Mouse (Mus musculus) CH12.LX (cell line): Measurements from ENCODE around the gene Pdcd1lg2. TPM values are rescaled to one million over a fixed set of nuclear protein-coding genes. Genes with fewer than 3 reads are reported as not detected.

Experiments
- DNase-seq: peaks from one replicate; pipeline ENCODE4 v3.0.0-alpha.2; 2013; ENCODE audit errors: extremely low read depth
- H3K27ac ChIP-seq: 2 replicates; pipeline ENCODE4 v1.5.1; 2012; ENCODE audit warnings: low read depth, mild to moderate bottlenecking, control low read depth, moderate library complexity; ENCODE audit not compliant: insufficient read depth
- H3K27me3 ChIP-seq: replicated peaks from 2 replicates; pipeline ENCODE3; 2012; ENCODE audit warnings: inconsistent platforms
- H3K36me3 ChIP-seq, 2 experiments: replicated peaks in 1 of 2; 2 replicates each; pipeline versions ENCODE3 to v1.6.1; 2012; ENCODE audit warnings: inconsistent platforms in 1 of 2, low read length in 1 of 2, mild to moderate bottlenecking in 1 of 2, mixed read lengths in 1 of 2, moderate library complexity in 1 of 2; ENCODE audit not compliant: control insufficient read depth in 1 of 2, insufficient read depth in 1 of 2
- H3K4me1 ChIP-seq, 2 experiments: 2 replicates each; pipeline ENCODE4 v1.6.1; 2012; ENCODE audit warnings: inconsistent platforms in 1 of 2, moderate library complexity in 1 of 2; ENCODE audit not compliant: insufficient read depth in 2 of 2, control insufficient read depth in 1 of 2
- H3K4me2 ChIP-seq: 2 replicates; pipeline ENCODE4 v1.6.1; 2012; ENCODE audit warnings: low read depth, mild to moderate bottlenecking, control low read depth; ENCODE audit not compliant: poor library complexity, insufficient read depth, severe bottlenecking
- H3K4me3 ChIP-seq, 3 experiments: fragments of 150-350 bp in 1 of 3; sonication (generic) in 1 of 3; replicated peaks in 1 of 3; 2 replicates each; pipeline versions ENCODE3 to v1.5.1; 2011 to 2012; ENCODE audit warnings: low read depth in 2 of 3, low read length in 2 of 3, mild to moderate bottlenecking in 2 of 3, moderate library complexity in 2 of 3, control low read depth in 1 of 3, improper control_type of control experiment in 1 of 3, inconsistent platforms in 1 of 3, mixed read lengths in 1 of 3; ENCODE audit not compliant: poor library complexity in 1 of 3
- H3K79me2 ChIP-seq: replicated peaks from 2 replicates; pipeline ENCODE4 v1.6.1; 2012; ENCODE audit warnings: mild to moderate bottlenecking, moderate library complexity; ENCODE audit not compliant: control insufficient read depth, poor library complexity, insufficient read depth, severe bottlenecking; ENCODE audit errors: extremely low read depth
- H3K9ac ChIP-seq: 2 replicates; pipeline ENCODE4 v1.6.1; 2012; ENCODE audit warnings: low read depth, mild to moderate bottlenecking, control low read depth, moderate library complexity; ENCODE audit not compliant: insufficient read depth
- H3K9me3 ChIP-seq: replicated peaks from 2 replicates; pipeline ENCODE3; 2012; ENCODE audit warnings: low read length, inconsistent platforms, mixed read lengths
- E2F4 ChIP-seq: IDR thresholded peaks from 2 replicates; pipeline ENCODE4 v1.6.1; 2011; ENCODE audit warnings: low read depth, low read length, improper control_type of control experiment; ENCODE audit not compliant: insufficient replicate concordance
- HCFC1 ChIP-seq: IDR thresholded peaks from 2 replicates; pipeline ENCODE4 v1.6.1; 2012; ENCODE audit warnings: low read depth, mild to moderate bottlenecking, inconsistent platforms, low read length, improper control_type of control experiment
- NRF1 ChIP-seq: IDR thresholded peaks from 2 replicates; pipeline ENCODE4 v1.6.1; 2014; ENCODE audit warnings: low read depth, mild to moderate bottlenecking, inconsistent platforms, low read length, improper control_type of control experiment, moderate library complexity
- POLR2A ChIP-seq: IDR thresholded peaks from 2 replicates; pipeline ENCODE4 v1.6.1; 2011; ENCODE audit warnings: low read depth, mild to moderate bottlenecking, improper control_type of control experiment, low read length
- POLR2AphosphoS2 ChIP-seq: IDR thresholded peaks from 2 replicates; pipeline ENCODE4 v1.6.1; 2011; ENCODE audit warnings: low read depth, low read length, improper control_type of control experiment
- RAD21 ChIP-seq: IDR thresholded peaks from 2 replicates; pipeline ENCODE4 v1.6.1; 2011; ENCODE audit warnings: low read depth, mild to moderate bottlenecking, low read length, improper control_type of control experiment, moderate library complexity
- UBTF ChIP-seq: IDR thresholded peaks from 2 replicates; pipeline ENCODE4 v1.6.1; 2012; ENCODE audit warnings: low read depth, mild to moderate bottlenecking, inconsistent platforms, low read length, improper control_type of control experiment, moderate library complexity
- dilution Hi-C: fragments of 300-500 bp; cut with MboI; formaldehyde crosslinking; loops from 2 replicates; pipeline ENCODE4 v1.14.3; 2020; ENCODE audit warnings: low sequenced_read_pairs; ENCODE audit not compliant: extremely low pct_unique_long_range_greater_than_20kb, extremely low pct_ligation_motif_present
- in situ Hi-C: fragments of 300-500 bp; cut with MboI; formaldehyde crosslinking; loops from 3 replicates; pipeline ENCODE4 v1.14.3; 2019; ENCODE audit warnings: low sequenced_read_pairs, low pct_ligation_motif_present, low pct_unique_long_range_greater_than_20kb, mixed read lengths
- polyA plus RNA-seq: library from polyadenylated mRNA; unstranded; fragments of >175 nt; gene quantifications from 2 replicates; pipeline ENCODE4 v1.2.1, GENCODE M21; 2012; ENCODE audit warnings: low read depth; ENCODE audit not compliant: insufficient read length
- total RNA-seq, 2 experiments: library from RNA; depleted of rRNA; stranded (reverse); fragments of 300-350 nt in 1 of 2; fragments of >200 nt in 1 of 2; gene quantifications; 2 replicates each; pipeline ENCODE4 v1.2.3; 2012 to 2014

Gene Pdcd1lg2
- total and polyA plus RNA-seq, 3 experiments: 1.4 to 5.5 (median 1.7) TPM

DNA sequence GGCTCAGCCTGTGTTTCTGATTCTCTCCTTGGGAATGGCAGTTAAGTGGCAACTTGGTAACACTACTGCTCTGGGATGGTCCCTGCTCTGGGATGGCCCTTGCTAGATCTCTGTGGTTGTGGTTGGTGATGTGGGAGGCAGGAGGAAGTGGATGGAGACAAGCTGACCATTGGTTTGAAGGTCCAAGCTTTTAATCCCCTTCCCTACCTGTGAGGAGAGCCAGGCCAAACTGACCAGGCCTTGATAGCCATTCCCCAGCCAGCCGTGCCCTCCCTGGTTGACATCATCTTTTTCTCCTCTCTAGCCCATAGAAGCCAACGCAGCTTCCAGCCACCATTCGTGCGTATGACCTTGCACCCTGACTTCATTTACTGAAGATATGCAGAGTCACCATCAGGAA, 8.1 kb upstream of the Pdcd1lg2 start:
- Histone ChIP-seq H3K9me3 (peaks cover 6% of the 10 kb centered on the region), H3K4me3 (no peak overlapping the region), H3K79me2 (no peaks in the 10 kb centered on the region), H3K9ac (no peak overlapping the region), H3K4me2 (no peak overlapping the region), H3K36me3 (no peaks in the 10 kb centered on the region), H3K4me1 (peaks cover 2 to 23% of the 10 kb centered on the region in 2 experiments; a peak in 2 of 4 replicates), H3K27me3 (no peaks in the 10 kb centered on the region), H3K27ac (no peak overlapping the region)
- dilution Hi-C loops: no loop called here
- in situ Hi-C loops: no loop called here
- DNase-seq: no peak
- no peak for TF ChIP-seq NRF1
- TF ChIP-seq POLR2A: no peak

DNA sequence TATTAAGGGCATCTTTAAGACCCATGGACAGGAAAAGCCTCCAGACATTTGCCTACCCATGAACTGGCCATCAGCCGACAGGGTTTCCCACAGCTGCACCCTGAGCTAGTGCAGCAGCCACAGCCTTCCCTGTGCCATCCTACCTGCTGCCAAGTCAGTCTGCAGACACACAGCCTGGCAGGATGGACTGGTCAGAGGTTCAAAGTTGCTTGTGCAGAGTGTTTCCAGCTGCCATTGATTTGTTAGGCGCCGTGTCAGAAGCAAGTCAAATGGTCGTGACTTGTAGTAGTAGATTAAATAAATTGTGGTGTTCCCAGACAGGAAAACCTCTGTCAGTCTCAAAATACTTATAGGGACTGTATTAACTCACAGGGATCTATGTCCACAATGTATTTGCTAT, 7.5 kb upstream of the Pdcd1lg2 start:
- Histone ChIP-seq H3K79me2 (no peaks in the 10 kb centered on the region), H3K4me1 (peaks cover 2 to 23% of the 10 kb centered on the region in 2 experiments; a peak in 2 of 4 replicates), H3K27me3 (no peaks in the 10 kb centered on the region), H3K9ac (no peak overlapping the region), H3K9me3 (peaks cover 6% of the 10 kb centered on the region), H3K4me2 (no peak overlapping the region), H3K36me3 (no peaks in the 10 kb centered on the region), H3K27ac (no peak overlapping the region), H3K4me3 (no peak overlapping the region)
- TF ChIP-seq HCFC1: no peak
- TF ChIP-seq RAD21: no peak
- TF ChIP-seq POLR2AphosphoS2: no peak
- TF ChIP-seq UBTF: no peak
- in situ Hi-C loops: no loop called here
- DNase-seq: no peak
- dilution Hi-C loops: no loop called here

DNA sequence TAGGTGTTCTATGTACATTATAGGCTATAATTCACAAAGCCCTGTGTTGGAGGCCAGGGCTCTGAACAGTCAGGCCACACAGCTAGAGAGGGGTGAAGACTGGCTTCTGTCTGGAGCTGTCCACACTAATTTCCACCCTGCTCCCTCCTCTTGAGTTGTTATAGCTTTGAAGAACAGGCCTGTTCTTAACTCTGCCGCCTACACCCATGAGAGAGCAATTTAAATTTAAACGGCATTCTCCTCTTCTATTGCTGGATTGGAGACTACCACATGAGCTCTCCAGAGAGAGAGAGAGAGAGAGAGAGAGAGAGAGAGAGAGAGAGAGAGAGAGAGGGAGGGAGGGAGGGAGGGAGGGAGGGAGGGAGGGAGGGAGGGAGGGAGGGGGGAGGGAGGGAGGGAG, 5.3 kb upstream of the Pdcd1lg2 start:
- no peak for DNase-seq
- H3K27ac ChIP-seq: no peak overlapping the region
- H3K9me3 ChIP-seq: peaks cover 6% of the 10 kb centered on the region
- no peak for TF ChIP-seq E2F4
- dilution Hi-C loops: no loop called here
- no peaks in the 10 kb centered on the region for H3K27me3 ChIP-seq
- H3K9ac ChIP-seq: no peak overlapping the region
- in situ Hi-C loops: no loop called here
- no peaks in the 10 kb centered on the region for H3K79me2 ChIP-seq
- no peak overlapping the region for H3K4me3 ChIP-seq
- no peak overlapping the region for H3K4me2 ChIP-seq
- H3K4me1 ChIP-seq: peaks cover 2 to 16% of the 10 kb centered on the region in 2 experiments; a peak in 2 of 4 replicates
- no peaks in the 10 kb centered on the region for H3K36me3 ChIP-seq
